Mouse (Mus musculus) frontal cortex, postnatal 25 days (tissue): ENCODE results near the gene Ano1.

Source experiments
- DNase-seq, 2 experiments: peaks; one replicate each; pipeline ENCODE4 v3.0.0; 2022; ENCODE audit warnings: low spot score in 2 of 2

The Ano1 gene

GRCm38 (mm10) chr7:144764537-144765282 lies 12.9 kb upstream of the Ano1 start:
- no peak for DNase-seq

- DNase-seq = no peak
Measured at GRCm38 (mm10) chr7:144764013-144764412, 12.2 kb upstream of the Ano1 start.

- no peak for DNase-seq
Measured at GRCm38 (mm10) chr7:144762496-144763235, 10.9 kb upstream of the Ano1 start.

GRCm38 (mm10) chr7:144760228-144760627 lies 8.5 kb upstream of the Ano1 start:
- no peak for DNase-seq

- DNase-seq = no peak
Measured at GRCm38 (mm10) chr7:144759455-144759854, 7.7 kb upstream of the Ano1 start.

GRCm38 (mm10) chr7:144755511-144756378 lies 4.0 kb upstream of the Ano1 start:
- DNase-seq = no peak

GRCm38 (mm10) chr7:144754722-144755121 lies 2.9 kb upstream of the Ano1 start:
- no peak for DNase-seq

GRCm38 (mm10) chr7:144753657-144754031 lies 1.9 kb upstream of the Ano1 start:
- DNase-seq = no peak

GRCm38 (mm10) chr7:144752919-144753656 lies 1.3 kb upstream of the Ano1 start:
- no peak for DNase-seq

GRCm38 (mm10) chr7:144747756-144748155 lies 4.0 kb downstream of the Ano1 start:
- no peak for DNase-seq

- DNase-seq = no peak
Measured at GRCm38 (mm10) chr7:144746466-144746865, 5.3 kb downstream of the Ano1 start.

- no peak for DNase-seq
Measured at GRCm38 (mm10) chr7:144743874-144744273, 7.9 kb downstream of the Ano1 start.

- DNase-seq = no peak
Measured at GRCm38 (mm10) chr7:144740643-144741042, 11.1 kb downstream of the Ano1 start.

GRCm38 (mm10) chr7:144739810-144740209 lies 12.0 kb downstream of the Ano1 start:
- DNase-seq = no peak

- DNase-seq = no peak
Measured at GRCm38 (mm10) chr7:144738357-144738798, 13.4 kb downstream of the Ano1 start.

GRCm38 (mm10) chr7:144731897-144732291 lies 19.9 kb downstream of the Ano1 start:
- no peak for DNase-seq

- DNase-seq = no peak
Measured at GRCm38 (mm10) chr7:144731182-144731896, 20.4 kb downstream of the Ano1 start.

- DNase-seq = no peak
Measured at GRCm38 (mm10) chr7:144724283-144724682, 27.5 kb downstream of the Ano1 start.

- no peak for DNase-seq
Measured at GRCm38 (mm10) chr7:144719956-144720355, 31.8 kb downstream of the Ano1 start.

GRCm38 (mm10) chr7:144717736-144718135 lies 34.0 kb downstream of the Ano1 start:
- no peak for DNase-seq

- DNase-seq = no peak
Measured at GRCm38 (mm10) chr7:144697870-144698269, 53.9 kb downstream of the Ano1 start.
